Mouse (Mus musculus): ENCODE measurements around the gene Gon4l.
"Not testable (repeated sequence)": the region's sequence is repeated elsewhere in the genome, so short reads cannot be mapped to it uniquely, and the experiment has no call there.

Gene Gon4l

DNA sequence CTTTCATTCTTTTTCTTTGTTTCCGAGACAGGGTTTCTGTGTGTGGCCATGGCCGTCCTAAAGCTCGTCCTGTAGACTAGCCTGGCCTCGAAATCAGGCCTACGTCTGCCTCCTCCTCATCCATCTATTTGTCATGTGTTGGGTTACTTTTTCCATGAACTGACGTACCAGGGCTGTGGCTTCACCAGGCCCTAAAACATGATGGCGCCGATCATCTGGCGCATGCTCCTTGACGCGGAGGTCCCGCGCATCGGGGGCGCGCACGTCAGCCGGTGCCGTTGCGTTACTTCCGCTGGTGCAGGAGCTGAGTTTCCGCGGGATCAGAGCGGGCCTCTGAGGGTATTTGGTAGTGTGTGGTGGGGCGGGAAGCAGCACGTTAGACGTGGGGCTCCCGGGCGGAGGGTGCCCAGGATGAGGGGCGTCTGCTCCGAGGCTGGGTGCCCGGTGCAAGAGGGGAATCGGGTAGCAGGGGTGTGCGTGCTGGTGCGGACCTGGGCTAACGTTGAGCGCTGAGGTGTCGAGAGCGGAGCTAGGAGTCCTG lies at the start of gene Gon4l:
Gon4l (plus strand) TSS at position 281 of the 541 bp plus-strand sequence.
- in situ Hi-C loops (cut with MseI, MboI), result not testable (repeated sequence)

GRCm38 (mm10) chr3:88786323-88786722 lies 48.7 kb upstream of the Gon4l start:
- in situ Hi-C loops (cut with MseI, MboI), result not testable (repeated sequence)

GRCm38 (mm10) chr3:88786805-88787204 lies 48.2 kb upstream of the Gon4l start:
- in situ Hi-C loops (cut with MseI, MboI), result not testable (repeated sequence)

DNA sequence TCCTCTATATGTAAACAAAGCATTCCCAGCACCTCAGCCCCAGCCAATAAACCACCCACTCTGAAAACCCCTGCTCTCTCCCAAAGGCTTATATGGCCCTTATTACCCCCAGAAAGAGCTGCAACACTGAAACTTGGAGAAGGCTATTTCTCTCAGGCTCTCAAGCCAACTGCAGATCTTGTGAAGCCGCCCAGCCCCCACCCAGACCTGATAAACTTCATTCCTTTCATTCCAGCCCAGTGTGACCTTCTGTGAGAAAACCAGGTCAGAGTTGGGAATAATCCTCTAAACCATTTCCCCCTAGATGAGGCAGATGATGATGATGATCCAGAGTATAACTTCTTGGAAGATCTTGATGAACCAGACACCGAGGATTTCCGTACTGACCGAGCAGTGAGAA lies 47.0 kb upstream of the Gon4l start:
- in situ Hi-C loops (cut with MseI, MboI), result not testable (repeated sequence)

DNA sequence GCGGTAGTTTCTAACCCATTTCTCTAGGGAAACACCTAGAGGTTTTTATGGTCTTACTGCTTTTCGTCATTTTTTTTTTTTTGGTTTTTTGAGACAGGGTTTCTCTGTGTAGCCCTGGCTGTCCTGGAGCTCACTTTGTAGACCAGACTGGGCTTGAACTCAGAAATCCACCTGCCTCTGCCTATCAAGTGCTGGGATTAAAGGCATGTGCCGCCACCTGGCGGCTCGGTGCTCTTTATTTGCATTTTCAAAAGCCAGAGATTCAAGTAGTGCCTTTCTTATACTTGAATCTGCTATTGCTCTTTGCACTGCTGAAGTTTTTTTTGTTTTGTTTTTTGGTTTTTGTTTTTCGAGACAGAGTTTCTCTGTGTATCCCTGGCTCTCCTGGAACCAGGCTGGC lies 37.5 kb upstream of the Gon4l start:
- in situ Hi-C loops (cut with MseI, MboI), result not testable (repeated sequence)

GRCm38 (mm10) chr3:88803910-88804540 lies 31.0 kb upstream of the Gon4l start:
- in situ Hi-C loops (cut with MseI, MboI), result no loop called here

- in situ Hi-C loops (cut with MseI, MboI), result no loop called here
Observed at GRCm38 (mm10) chr3:88825710-88826109, 9.3 kb upstream of the Gon4l start.

GRCm38 (mm10) chr3:88827231-88827630 lies 7.8 kb upstream of the Gon4l start:
- in situ Hi-C loops (cut with MseI, MboI), result no loop called here

DNA sequence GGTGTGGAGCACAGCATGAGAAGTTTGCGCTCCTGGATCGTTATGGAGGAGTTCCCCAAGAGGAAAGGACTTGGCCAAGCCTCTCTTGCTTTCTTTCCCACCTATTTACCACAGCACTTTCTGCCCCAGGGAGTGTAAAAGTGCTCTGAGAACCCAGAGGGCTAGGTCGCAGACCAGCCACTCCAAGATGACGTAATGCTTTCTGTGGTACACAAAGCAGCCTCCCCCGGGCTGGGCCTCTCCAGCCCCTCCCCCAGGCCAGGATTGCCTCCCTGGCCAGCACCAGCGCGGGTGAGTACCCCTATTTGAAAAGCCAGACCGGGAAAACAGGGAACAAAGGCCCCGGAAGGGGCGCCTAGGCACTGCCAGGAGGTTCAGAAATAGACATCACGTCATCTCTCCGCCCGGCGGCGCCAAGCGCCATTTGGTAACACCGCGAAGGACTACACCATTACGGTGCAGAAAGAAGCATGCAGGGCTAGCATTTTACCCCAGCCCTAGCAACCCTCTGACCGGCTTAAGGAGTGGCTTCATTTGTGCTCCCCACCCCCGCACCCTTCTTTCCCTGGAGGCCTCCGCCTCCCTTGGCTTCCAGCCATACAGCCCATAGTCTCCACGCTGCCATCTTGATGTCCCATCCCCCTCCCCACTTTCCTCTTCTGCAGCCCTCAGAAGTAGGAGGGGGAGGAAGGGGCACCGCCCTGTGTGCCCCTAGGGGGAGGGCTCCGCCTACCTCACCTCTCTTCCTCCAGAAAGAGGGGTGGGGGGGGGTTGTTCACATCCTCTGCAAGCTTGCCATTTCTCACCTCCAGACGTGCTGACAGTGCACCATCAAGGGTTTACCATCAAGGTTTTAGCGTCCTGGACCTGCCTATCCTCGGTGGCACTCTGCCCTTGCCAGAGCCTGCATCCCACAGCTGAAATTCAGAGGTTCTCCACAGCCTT lies 3.6 kb upstream of the Gon4l start:
- in situ Hi-C loops (cut with MseI, MboI), result not testable (repeated sequence)

DNA sequence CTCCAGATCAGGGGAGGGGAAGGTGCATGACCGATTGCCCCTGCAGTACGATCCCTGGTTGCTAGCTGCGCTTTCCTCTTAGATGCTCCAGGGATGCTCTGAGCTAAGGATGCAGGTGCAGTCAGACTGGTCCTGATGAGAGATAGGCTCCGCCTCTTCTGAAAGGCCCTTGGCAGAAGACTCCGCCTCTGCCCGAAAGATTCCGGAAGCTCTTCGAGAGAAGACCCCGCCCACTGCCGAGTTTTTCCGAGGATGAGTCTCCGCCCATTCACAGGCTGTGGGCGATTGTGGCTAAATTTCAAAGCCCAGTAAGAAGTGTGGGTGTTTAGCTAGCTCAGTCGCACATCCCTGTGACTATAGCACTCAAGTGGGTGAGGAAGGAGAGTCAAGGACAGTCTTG lies 2.6 kb upstream of the Gon4l start:
- in situ Hi-C loops (cut with MseI, MboI), result not testable (repeated sequence)

GRCm38 (mm10) chr3:88849172-88849571 lies 14.1 kb downstream of the Gon4l start:
- in situ Hi-C loops (cut with MseI, MboI), result no loop called here

DNA sequence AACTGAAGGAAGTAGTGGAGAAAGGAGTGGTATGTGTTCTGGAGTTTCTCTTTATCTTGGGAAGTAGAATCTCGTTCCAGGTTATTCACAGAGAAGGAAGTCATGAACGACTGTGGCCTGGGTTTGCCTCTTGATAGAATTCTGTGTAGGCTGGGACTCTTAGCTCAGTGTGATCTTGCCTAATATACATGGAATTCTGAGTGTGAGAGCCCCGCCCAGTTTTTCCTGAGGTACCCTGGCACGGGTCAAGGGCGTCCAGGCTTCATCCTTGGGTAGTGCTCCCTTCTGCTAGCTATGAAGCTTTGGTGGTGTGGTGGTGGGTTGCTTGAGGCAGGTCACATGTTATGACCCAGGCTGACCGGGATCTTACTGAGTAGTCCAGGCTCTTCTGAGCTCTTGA lies 20.8 kb downstream of the Gon4l start:
- in situ Hi-C loops (cut with MseI, MboI), result loop anchor here in 1 of 2 experiments (10.0 kb wide), 1 partner anchor 59 kb away; the partner anchor contains the start of gene Msto1

GRCm38 (mm10) chr3:88862129-88862528 lies 27.1 kb downstream of the Gon4l start:
- in situ Hi-C loops (cut with MseI, MboI), result no loop called here

DNA sequence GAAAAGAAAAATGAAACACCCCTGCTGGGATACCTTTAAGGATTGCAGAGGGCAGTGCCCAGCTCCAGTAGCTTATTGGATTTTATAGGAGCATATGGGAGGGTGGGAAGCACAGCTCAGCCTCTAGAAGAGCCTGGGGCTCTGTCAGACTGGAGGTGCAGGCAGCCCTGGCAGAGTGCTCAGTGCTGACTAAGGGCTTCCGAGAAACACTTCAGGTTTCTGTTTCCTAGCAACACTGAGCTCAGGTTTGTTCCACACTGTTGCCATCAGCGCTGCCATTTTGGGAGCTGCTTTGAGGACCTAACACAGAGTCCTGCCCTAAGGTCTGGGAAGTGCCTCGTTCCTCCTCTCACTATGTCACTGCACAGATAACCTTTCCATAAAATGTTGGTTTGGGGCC lies 31.7 kb downstream of the Gon4l start:
- in situ Hi-C loops (cut with MseI, MboI), result not testable (repeated sequence)

DNA sequence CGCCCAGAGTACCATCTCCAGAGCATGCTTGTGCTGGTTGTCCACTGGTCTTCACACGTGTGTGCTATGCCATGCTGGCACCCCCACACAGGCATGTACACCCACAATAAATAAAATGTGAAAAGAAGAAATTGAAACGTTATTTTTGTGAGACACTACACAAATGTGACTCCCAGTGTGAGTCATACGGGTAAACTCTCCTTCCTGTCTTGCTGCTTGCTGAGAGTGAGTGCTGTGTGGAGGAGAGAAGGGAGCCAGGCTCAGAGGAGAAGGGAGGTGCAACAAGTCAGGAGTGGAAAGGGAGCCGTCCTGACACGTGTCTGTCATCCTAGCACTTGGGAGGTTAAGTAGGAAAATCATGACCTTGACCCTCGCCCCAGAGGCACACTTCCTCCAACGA lies 32.1 kb downstream of the Gon4l start:
- in situ Hi-C loops (cut with MseI, MboI), result not testable (repeated sequence)

GRCm38 (mm10) chr3:88868449-88868848 lies 33.4 kb downstream of the Gon4l start:
- in situ Hi-C loops (cut with MseI, MboI), result not testable (repeated sequence)

DNA sequence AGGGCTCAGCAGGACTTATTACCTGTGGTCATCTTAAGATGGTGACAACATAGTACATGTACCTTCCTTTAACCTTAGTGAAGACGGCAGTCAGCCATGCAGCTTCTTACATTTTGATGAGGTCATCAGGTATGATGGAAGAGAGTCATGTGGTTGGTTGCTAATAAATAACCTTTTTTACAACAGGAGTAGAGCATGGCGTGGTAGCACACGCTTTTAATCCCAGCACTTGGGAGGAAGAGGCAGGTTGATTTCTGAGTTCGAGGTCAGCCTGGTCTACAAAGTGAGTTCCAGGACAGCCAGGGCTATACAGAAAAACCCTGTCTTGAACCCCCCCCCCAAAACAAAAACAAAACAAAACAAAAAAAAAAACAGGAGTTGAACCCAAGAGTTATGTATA lies 47.5 kb downstream of the Gon4l start:
- in situ Hi-C loops (cut with MseI, MboI), result not testable (repeated sequence)

DNA sequence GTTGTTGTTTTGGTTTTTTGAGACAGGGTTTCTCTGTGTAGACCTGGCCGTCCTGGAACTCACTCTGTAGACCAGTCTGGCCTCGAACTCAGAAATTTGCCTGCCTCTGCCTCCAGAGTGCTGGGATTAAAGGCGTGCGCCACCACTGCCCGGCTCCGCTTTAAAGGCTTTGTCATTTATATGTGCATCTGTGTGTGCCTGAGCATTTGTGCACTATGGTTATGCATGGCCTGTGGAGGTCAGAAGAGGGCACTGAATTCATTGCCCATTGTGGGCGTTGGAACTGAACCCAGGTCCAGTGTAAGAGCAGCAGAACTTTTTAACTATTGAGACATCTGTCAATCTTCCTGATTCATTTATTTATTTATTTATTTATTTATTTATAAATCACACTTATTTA lies 58.0 kb downstream of the Gon4l start:
- in situ Hi-C loops (cut with MseI, MboI), result not testable (repeated sequence)

DNA sequence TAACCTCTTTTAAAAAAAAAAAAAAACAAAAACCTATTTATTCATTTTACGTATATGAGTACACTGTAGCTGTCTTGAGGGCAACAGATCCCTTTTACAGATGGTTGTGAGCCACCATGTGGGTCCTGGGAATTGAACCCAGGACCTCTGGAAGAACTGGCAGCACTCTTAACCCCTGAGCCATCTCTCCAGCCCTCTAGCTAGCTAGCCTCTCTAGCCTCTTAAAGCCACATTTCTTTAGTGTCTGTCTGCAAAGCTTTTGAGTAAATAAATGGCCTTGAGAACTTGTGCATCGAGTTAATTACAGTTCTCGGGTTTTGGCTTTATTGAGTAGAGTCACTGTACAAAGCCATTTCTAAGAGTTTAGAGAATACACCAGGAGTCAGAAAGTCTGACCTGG lies 69.8 kb downstream of the Gon4l start:
- in situ Hi-C loops (cut with MseI, MboI), result no loop called here

- in situ Hi-C loops (cut with MseI, MboI), result no loop called here
Observed at GRCm38 (mm10) chr3:88905209-88905608, 70.2 kb downstream of the Gon4l start.

DNA sequence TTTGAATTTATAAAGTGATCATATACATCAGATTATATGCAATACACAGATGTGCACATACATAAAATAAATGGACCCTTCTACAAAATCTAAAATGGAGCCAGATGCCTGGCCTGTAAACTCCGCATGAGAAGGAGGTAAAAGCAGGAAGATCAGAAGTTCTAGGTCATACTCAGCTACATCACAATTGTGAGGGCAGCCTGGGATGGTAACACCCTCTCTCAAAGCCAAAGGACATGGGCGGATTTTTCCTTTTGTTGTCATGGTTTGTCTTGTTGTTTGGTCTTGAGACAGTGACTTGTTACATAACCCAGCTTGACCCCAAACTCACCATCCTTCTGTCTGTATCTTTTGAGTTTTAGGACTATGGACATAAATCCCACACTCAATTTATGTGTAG lies 70.7 kb downstream of the Gon4l start:
- in situ Hi-C loops (cut with MseI, MboI), result no loop called here

DNA sequence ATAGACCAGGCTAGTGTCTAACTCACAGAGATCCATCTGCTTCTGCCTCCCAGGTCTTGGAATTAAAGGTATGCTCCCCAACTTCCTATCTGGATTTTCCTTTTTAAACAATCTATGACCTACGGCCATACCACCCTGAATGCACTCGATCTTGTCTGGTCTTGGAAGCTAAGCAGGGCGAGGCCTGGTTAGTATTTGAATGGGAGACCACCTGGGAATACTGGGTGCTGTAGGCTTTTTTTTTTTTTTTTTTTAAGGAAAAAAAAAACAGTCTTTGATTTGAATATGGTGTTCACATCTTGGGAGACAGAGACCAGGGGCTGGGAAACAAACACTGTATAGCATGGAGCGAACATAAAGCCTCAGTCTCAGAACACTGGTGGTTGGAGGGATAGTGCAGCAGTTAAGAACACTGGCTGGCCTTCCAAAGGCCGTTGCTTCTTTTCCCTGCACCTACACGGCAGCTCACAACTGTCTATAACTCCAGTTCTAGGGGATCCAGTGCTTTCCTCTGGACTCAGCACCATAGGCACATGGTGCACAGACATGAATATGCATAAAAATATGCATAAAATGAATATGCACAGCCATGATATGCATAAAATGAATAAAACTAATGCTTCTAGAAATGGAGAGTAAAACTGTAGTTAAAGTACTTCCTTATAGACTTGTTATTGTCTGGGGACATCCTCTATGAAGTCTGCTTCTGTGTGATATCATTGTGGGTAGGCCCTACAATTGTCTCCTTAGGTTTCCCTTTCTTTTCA lies 71.5 kb downstream of the Gon4l start:
- in situ Hi-C loops (cut with MseI, MboI), result no loop called here
